Mouse (Mus musculus): ENCODE data around the gene Taok3. TPM values are rescaled to one million over a fixed set of nuclear protein-coding genes. Genes with fewer than 3 reads are reported as not detected.

Gene Taok3
- polyA plus RNA-seq, 1 experiment: 40.6 TPM

GRCm38 (mm10) chr5:117105761-117106160, 14.2 kb upstream of the Taok3 start:
- H3K4me3 ChIP-seq (ENCODE audit: insufficient read depth, low read length): no peak overlapping the region
- no peak overlapping the region for H3K27ac ChIP-seq (ENCODE audit: insufficient read depth, low read length)
- TF ChIP-seq CTCF (IDR thresholded peaks at IDR 0.05; ENCODE audit: extremely low read depth, insufficient read depth, low read length) (no peak), POLR2A (IDR thresholded peaks at IDR 0.05; ENCODE audit: extremely low read depth, insufficient read depth, low read length) (no peak)
- no peaks in the 10 kb centered on the region for H3K4me1 ChIP-seq (ENCODE audit: control insufficient read depth, insufficient read depth, low read length)

GRCm38 (mm10) chr5:117108292-117108691, 11.6 kb upstream of the Taok3 start:
- TF ChIP-seq CTCF (IDR thresholded peaks at IDR 0.05; ENCODE audit: extremely low read depth, insufficient read depth, low read length): no peak
- TF ChIP-seq POLR2A (IDR thresholded peaks at IDR 0.05; ENCODE audit: extremely low read depth, insufficient read depth, low read length): no peak
- H3K4me3 ChIP-seq (ENCODE audit: insufficient read depth, low read length): no peak overlapping the region
- H3K4me1 ChIP-seq (ENCODE audit: control insufficient read depth, insufficient read depth, low read length): no peaks in the 10 kb centered on the region
- no peak overlapping the region for H3K27ac ChIP-seq (ENCODE audit: insufficient read depth, low read length)

GRCm38 (mm10) chr5:117108731-117109130, 11.2 kb upstream of the Taok3 start:
- no peaks in the 10 kb centered on the region for H3K4me1 ChIP-seq (ENCODE audit: control insufficient read depth, insufficient read depth, low read length)
- no peak overlapping the region for H3K27ac ChIP-seq (ENCODE audit: insufficient read depth, low read length)
- H3K4me3 ChIP-seq (ENCODE audit: insufficient read depth, low read length): no peak overlapping the region
- TF ChIP-seq CTCF (IDR thresholded peaks at IDR 0.05; ENCODE audit: extremely low read depth, insufficient read depth, low read length) (no peak), POLR2A (IDR thresholded peaks at IDR 0.05; ENCODE audit: extremely low read depth, insufficient read depth, low read length) (no peak)

GRCm38 (mm10) chr5:117109522-117109921, 10.4 kb upstream of the Taok3 start:
- H3K4me3 ChIP-seq (ENCODE audit: insufficient read depth, low read length): no peak overlapping the region
- H3K27ac ChIP-seq (ENCODE audit: insufficient read depth, low read length): no peak overlapping the region
- no peaks in the 10 kb centered on the region for H3K4me1 ChIP-seq (ENCODE audit: control insufficient read depth, insufficient read depth, low read length)
- TF ChIP-seq CTCF (IDR thresholded peaks at IDR 0.05; ENCODE audit: extremely low read depth, insufficient read depth, low read length) (peak; percentile 39), POLR2A (IDR thresholded peaks at IDR 0.05; ENCODE audit: extremely low read depth, insufficient read depth, low read length) (no peak)

GRCm38 (mm10) chr5:117111064-117111773, 8.7 kb upstream of the Taok3 start:
- Histone ChIP-seq H3K4me3 (ENCODE audit: insufficient read depth, low read length) (no peak overlapping the region), H3K27ac (ENCODE audit: insufficient read depth, low read length) (no peak overlapping the region), H3K4me1 (ENCODE audit: control insufficient read depth, insufficient read depth, low read length) (no peaks in the 10 kb centered on the region)
- TF ChIP-seq CTCF (IDR thresholded peaks at IDR 0.05; ENCODE audit: extremely low read depth, insufficient read depth, low read length) (0 out of 2 replicates have a peak, but pooled peaks have one; percentile 12), POLR2A (IDR thresholded peaks at IDR 0.05; ENCODE audit: extremely low read depth, insufficient read depth, low read length) (no peak)

- H3K4me1 ChIP-seq (ENCODE audit: control insufficient read depth, insufficient read depth, low read length): no peaks in the 10 kb centered on the region
- no peak for TF ChIP-seq CTCF (IDR thresholded peaks at IDR 0.05; ENCODE audit: extremely low read depth, insufficient read depth, low read length)
- TF ChIP-seq POLR2A (IDR thresholded peaks at IDR 0.05; ENCODE audit: extremely low read depth, insufficient read depth, low read length): no peak
- no peak overlapping the region for H3K4me3 ChIP-seq (ENCODE audit: insufficient read depth, low read length)
- no peak overlapping the region for H3K27ac ChIP-seq (ENCODE audit: insufficient read depth, low read length)
Observed at GRCm38 (mm10) chr5:117111774-117112112, 8.2 kb upstream of the Taok3 start.

- no peaks in the 10 kb centered on the region for H3K4me1 ChIP-seq (ENCODE audit: control insufficient read depth, insufficient read depth, low read length)
Observed at GRCm38 (mm10) chr5:117113330-117113729, 6.6 kb upstream of the Taok3 start.

GRCm38 (mm10) chr5:117114581-117115192, 5.2 kb upstream of the Taok3 start:
- no peak for TF ChIP-seq POLR2A (IDR thresholded peaks at IDR 0.05; ENCODE audit: extremely low read depth, insufficient read depth, low read length)
- no peak for TF ChIP-seq CTCF (IDR thresholded peaks at IDR 0.05; ENCODE audit: extremely low read depth, insufficient read depth, low read length)
- Histone ChIP-seq H3K4me3 (ENCODE audit: insufficient read depth, low read length) (peak overlapping the region; percentile 93), H3K4me1 (ENCODE audit: control insufficient read depth, insufficient read depth, low read length) (no peaks in the 10 kb centered on the region), H3K27ac (ENCODE audit: insufficient read depth, low read length) (no peak overlapping the region; the same call in 1 of the 2 replicates)

More at GRCm38 (mm10) chr5:117113330-117113729, 6.6 kb upstream of the Taok3 start:
- no peak overlapping the region for H3K27ac ChIP-seq (ENCODE audit: insufficient read depth, low read length)
- H3K4me3 ChIP-seq (ENCODE audit: insufficient read depth, low read length): no peak overlapping the region
- TF ChIP-seq POLR2A (IDR thresholded peaks at IDR 0.05; ENCODE audit: extremely low read depth, insufficient read depth, low read length) (no peak), CTCF (IDR thresholded peaks at IDR 0.05; ENCODE audit: extremely low read depth, insufficient read depth, low read length) (no peak)

- Histone ChIP-seq H3K27ac (ENCODE audit: insufficient read depth, low read length) (peak overlapping the region; percentile 60; the same call in 1 of the 2 replicates), H3K4me1 (ENCODE audit: control insufficient read depth, insufficient read depth, low read length) (no peaks in the 10 kb centered on the region), H3K4me3 (ENCODE audit: insufficient read depth, low read length) (peak overlapping the region; percentile 93)
- TF ChIP-seq CTCF (IDR thresholded peaks at IDR 0.05; ENCODE audit: extremely low read depth, insufficient read depth, low read length): no peak
- TF ChIP-seq POLR2A (IDR thresholded peaks at IDR 0.05; ENCODE audit: extremely low read depth, insufficient read depth, low read length): no peak
Observed at GRCm38 (mm10) chr5:117115193-117115767, 4.6 kb upstream of the Taok3 start.
